Mouse (Mus musculus) MEL (cell line): Measurements from ENCODE around the gene Gm20388.
A peak's percentile ranks its signal among the peaks of the same experiment; 100 is the strongest.

ENCODE experiments used
- CHD2 ChIP-seq: IDR thresholded peaks from 2 replicates; pipeline ENCODE4 v1.6.1; 2011; ENCODE audit warnings: low read length, improper control_type of control experiment
- CTCF ChIP-seq, 3 experiments: IDR thresholded peaks in 2 of 3; conservative IDR thresholded peaks in 1 of 3; 2 replicates each; pipeline ENCODE4 v1.5.1; 2011 to 2012; ENCODE audit warnings: low read length in 3 of 3, low read depth in 2 of 3, mild to moderate bottlenecking in 2 of 3, improper control_type of control experiment in 1 of 3, inconsistent platforms in 1 of 3, mixed read lengths in 1 of 3, moderate library complexity in 1 of 3; ENCODE audit not compliant: control insufficient read depth in 1 of 3, insufficient read depth in 1 of 3, poor library complexity in 1 of 3, severe bottlenecking in 1 of 3
- E2F4 ChIP-seq: IDR thresholded peaks from 2 replicates; pipeline ENCODE4 v1.6.1; 2011; ENCODE audit warnings: low read depth, low read length, improper control_type of control experiment, borderline replicate concordance
- EP300 ChIP-seq, 2 experiments: IDR thresholded peaks; 2 replicates each; pipeline ENCODE4 v1.6.1; 2011; ENCODE audit warnings: improper control_type of control experiment in 2 of 2, low read length in 2 of 2, low read depth in 1 of 2, mild to moderate bottlenecking in 1 of 2
- GABPA ChIP-seq: IDR thresholded peaks from 2 replicates; pipeline ENCODE4 v1.6.1; 2012; ENCODE audit warnings: low read depth, mild to moderate bottlenecking, inconsistent platforms, low read length, improper control_type of control experiment, moderate library complexity
- GATA1 ChIP-seq: IDR thresholded peaks from 2 replicates; pipeline ENCODE4 v1.6.1; 2011; ENCODE audit warnings: low read depth, low read length, improper control_type of control experiment
- HCFC1 ChIP-seq: IDR thresholded peaks from 2 replicates; pipeline ENCODE4 v1.6.1; 2012; ENCODE audit warnings: low read depth, mild to moderate bottlenecking, inconsistent platforms, low read length, improper control_type of control experiment, moderate library complexity
- KAT2A ChIP-seq: conservative IDR thresholded peaks from 2 replicates; pipeline ENCODE4 v1.6.1; 2012; ENCODE audit warnings: low read depth, low read length, improper control_type of control experiment, inconsistent platforms
- MYB ChIP-seq: IDR thresholded peaks from 2 replicates; pipeline ENCODE4 v1.6.1; 2011; ENCODE audit warnings: mild to moderate bottlenecking, low read depth, low read length, improper control_type of control experiment
- MYC ChIP-seq: IDR thresholded peaks from 2 replicates; pipeline ENCODE4 v1.6.1; 2011; ENCODE audit warnings: low read depth, mild to moderate bottlenecking, low read length, improper control_type of control experiment, moderate library complexity
- POLR2A ChIP-seq, 2 experiments: IDR thresholded peaks; 2 replicates each; pipeline ENCODE4 v1.6.1; 2011 to 2012; ENCODE audit warnings: low read length in 2 of 2, mild to moderate bottlenecking in 2 of 2, control low read depth in 1 of 2, improper control_type of control experiment in 1 of 2, low read depth in 1 of 2, moderate library complexity in 1 of 2; ENCODE audit not compliant: control insufficient read depth in 1 of 2, insufficient read depth in 1 of 2, poor library complexity in 1 of 2
- POLR2AphosphoS5 ChIP-seq: IDR thresholded peaks from 2 replicates; pipeline ENCODE4 v1.6.1; 2012; ENCODE audit warnings: low read depth, borderline replicate concordance, mild to moderate bottlenecking, inconsistent platforms, low read length, moderate library complexity, mixed read lengths
- RCOR1 ChIP-seq: IDR thresholded peaks from 2 replicates; pipeline ENCODE4 v1.6.1; 2012; ENCODE audit warnings: low read depth, mild to moderate bottlenecking, inconsistent platforms, low read length, improper control_type of control experiment
- ZC3H11A ChIP-seq: IDR thresholded peaks from 2 replicates; pipeline ENCODE4 v1.6.1; 2012; ENCODE audit warnings: low read depth, mild to moderate bottlenecking, inconsistent platforms, low read length, improper control_type of control experiment

DNA sequence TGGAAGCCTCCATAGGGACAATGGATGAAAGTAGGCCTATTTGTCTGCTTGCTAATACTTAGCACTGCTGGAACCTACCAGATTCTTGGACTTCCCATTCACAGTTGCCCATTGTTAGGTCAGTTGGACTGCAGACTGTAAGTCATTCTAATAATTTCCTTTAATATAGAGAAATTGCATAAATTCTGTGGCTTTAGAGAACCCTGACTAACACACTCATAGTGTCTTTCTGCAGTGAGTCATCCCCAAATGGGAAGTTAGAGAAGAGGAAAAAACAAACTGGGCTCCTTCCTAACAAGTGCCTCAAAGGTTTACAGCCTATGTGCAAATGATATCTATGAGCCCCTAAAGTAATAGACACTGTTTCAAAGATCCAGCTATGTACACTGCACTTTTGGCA lies 3023.3 kb downstream of the Gm20388 start:
- TF ChIP-seq CTCF (IDR thresholded peaks at IDR 0.05 in 2 of 3, conservative IDR thresholded peaks at IDR 0.05 in 1 of 3; ENCODE audit: control insufficient read depth in 1 of 3, insufficient read depth in 1 of 3, low read depth in 2 of 3, low read length in 3 of 3, poor library complexity in 1 of 3, severe bottlenecking in 1 of 3) (no peak), E2F4 (no peak), MYB (no peak), GATA1 (no peak), CHD2 (no peak), RCOR1 (no peak), EP300 (IDR thresholded peaks at IDR 0.05; ENCODE audit: low read depth in 1 of 2, low read length in 2 of 2) (peak in 1 of 2 experiments; percentile 30; a peak in 1 of 4 replicates), KAT2A (no peak), POLR2A (IDR thresholded peaks at IDR 0.05; ENCODE audit: control insufficient read depth in 1 of 2, insufficient read depth in 1 of 2, low read depth in 1 of 2, low read length in 2 of 2, poor library complexity in 1 of 2) (no peak), MYC (no peak), ZC3H11A (no peak), GABPA (no peak), HCFC1 (0 out of 2 replicates have a peak, but pooled peaks have one; percentile 4), POLR2AphosphoS5 (no peak)
